Mouse (Mus musculus): ENCODE measurements at regions not wholly inside any gene's neighbourhood (a gene's known extent, or its start where the extent isn't known, plus 50 kb on each side); places are given as distances from the start of the nearest gene placed in this dataset.

- no peak overlapping the region for H3K4me3 ChIP-seq (ENCODE audit: low read depth, low read length)
- no peaks in the 10 kb centered on the region for H3K4me1 ChIP-seq (ENCODE audit: control insufficient read depth, insufficient read depth, low read length)
- H3K4me2 ChIP-seq (ENCODE audit: low read length), result no peak overlapping the region
- H3K9me3 ChIP-seq (replicated peaks; ENCODE audit: control insufficient read depth, low read length, poor library complexity, severe bottlenecking), result no peaks in the 10 kb centered on the region
- no peaks in the 10 kb centered on the region for H3K27me3 ChIP-seq (ENCODE audit: control insufficient read depth, insufficient read depth, low read depth, low read length)
- H3K36me3 ChIP-seq (ENCODE audit: control insufficient read depth, insufficient read depth, low read length), result no peaks in the 10 kb centered on the region
- ATAC-seq, result no peak
- H3K9ac ChIP-seq (ENCODE audit: low read depth, low read length), result no peak overlapping the region
- WGBS, result 90% methylated on average over 2 of the region's 2 CpGs
- no peak overlapping the region for H3K27ac ChIP-seq (ENCODE audit: low read length)
Observed at GRCm38 (mm10) chr17:62202658-62203057, 678.5 kb downstream of the Efna5 start.

- Histone ChIP-seq H3K9ac (ENCODE audit: low read depth, low read length) (no peak overlapping the region), H3K4me3 (ENCODE audit: low read depth, low read length) (no peak overlapping the region), H3K4me1 (ENCODE audit: control insufficient read depth, insufficient read depth, low read length) (no peaks in the 10 kb centered on the region), H3K4me2 (ENCODE audit: low read length) (no peak overlapping the region), H3K27me3 (ENCODE audit: control insufficient read depth, insufficient read depth, low read depth, low read length) (no peaks in the 10 kb centered on the region), H3K9me3 (replicated peaks; ENCODE audit: control insufficient read depth, low read length, poor library complexity, severe bottlenecking) (no peaks in the 10 kb centered on the region), H3K36me3 (ENCODE audit: control insufficient read depth, insufficient read depth, low read length) (no peaks in the 10 kb centered on the region), H3K27ac (ENCODE audit: low read length) (no peak overlapping the region)
- no peak for ATAC-seq
- WGBS, result 90% methylated on average over 4 of the region's 4 CpGs
Observed at GRCm38 (mm10) chr17:62200491-62200890, 680.6 kb downstream of the Efna5 start.

- H3K27me3 ChIP-seq (ENCODE audit: control insufficient read depth, insufficient read depth, low read depth, low read length), result no peaks in the 10 kb centered on the region
- 83% methylated on average over 6 of the region's 6 CpGs for WGBS
- H3K4me1 ChIP-seq (ENCODE audit: control insufficient read depth, insufficient read depth, low read length), result no peaks in the 10 kb centered on the region
- no peak overlapping the region for H3K4me3 ChIP-seq (ENCODE audit: low read depth, low read length)
- H3K9me3 ChIP-seq (replicated peaks; ENCODE audit: control insufficient read depth, low read length, poor library complexity, severe bottlenecking), result no peaks in the 10 kb centered on the region
- H3K9ac ChIP-seq (ENCODE audit: low read depth, low read length), result no peak overlapping the region
- no peak overlapping the region for H3K27ac ChIP-seq (ENCODE audit: low read length)
- H3K36me3 ChIP-seq (ENCODE audit: control insufficient read depth, insufficient read depth, low read length), result no peaks in the 10 kb centered on the region
- H3K4me2 ChIP-seq (ENCODE audit: low read length), result no peak overlapping the region
- ATAC-seq, result no peak
Observed at GRCm38 (mm10) chr17:62199559-62199958, 681.6 kb downstream of the Efna5 start.

GRCm38 (mm10) chr17:62178612-62179210, 702.4 kb downstream of the Efna5 start:
- H3K27me3 ChIP-seq (ENCODE audit: control insufficient read depth, insufficient read depth, low read depth, low read length), result no peaks in the 10 kb centered on the region
- no peak for ATAC-seq
- no peaks in the 10 kb centered on the region for H3K4me1 ChIP-seq (ENCODE audit: control insufficient read depth, insufficient read depth, low read length)
- H3K9me3 ChIP-seq (replicated peaks; ENCODE audit: control insufficient read depth, low read length, poor library complexity, severe bottlenecking), result no peaks in the 10 kb centered on the region
- 24% methylated on average over 2 of the region's 2 CpGs for WGBS
- H3K4me3 ChIP-seq (ENCODE audit: low read depth, low read length), result no peak overlapping the region
- no peak overlapping the region for H3K4me2 ChIP-seq (ENCODE audit: low read length)
- no peaks in the 10 kb centered on the region for H3K36me3 ChIP-seq (ENCODE audit: control insufficient read depth, insufficient read depth, low read length)
- H3K27ac ChIP-seq (ENCODE audit: low read length), result no peak overlapping the region
- no peak overlapping the region for H3K9ac ChIP-seq (ENCODE audit: low read depth, low read length)

- ATAC-seq, result no peak
- Histone ChIP-seq H3K27me3 (ENCODE audit: control insufficient read depth, insufficient read depth, low read depth, low read length) (no peaks in the 10 kb centered on the region), H3K27ac (ENCODE audit: low read length) (no peak overlapping the region), H3K4me2 (ENCODE audit: low read length) (no peak overlapping the region), H3K4me3 (ENCODE audit: low read depth, low read length) (no peak overlapping the region), H3K4me1 (ENCODE audit: control insufficient read depth, insufficient read depth, low read length) (no peaks in the 10 kb centered on the region), H3K9me3 (replicated peaks; ENCODE audit: control insufficient read depth, low read length, poor library complexity, severe bottlenecking) (no peaks in the 10 kb centered on the region), H3K9ac (ENCODE audit: low read depth, low read length) (no peak overlapping the region), H3K36me3 (ENCODE audit: control insufficient read depth, insufficient read depth, low read length) (no peaks in the 10 kb centered on the region)
- WGBS, result 78% methylated on average over 5 of the region's 5 CpGs
Observed at GRCm38 (mm10) chr17:62176336-62176735, 704.8 kb downstream of the Efna5 start.

- Histone ChIP-seq H3K4me3 (ENCODE audit: low read depth, low read length) (no peak overlapping the region), H3K9ac (ENCODE audit: low read depth, low read length) (no peak overlapping the region), H3K36me3 (ENCODE audit: control insufficient read depth, insufficient read depth, low read length) (no peaks in the 10 kb centered on the region), H3K9me3 (replicated peaks; ENCODE audit: control insufficient read depth, low read length, poor library complexity, severe bottlenecking) (no peaks in the 10 kb centered on the region), H3K27me3 (ENCODE audit: control insufficient read depth, insufficient read depth, low read depth, low read length) (no peaks in the 10 kb centered on the region), H3K4me1 (ENCODE audit: control insufficient read depth, insufficient read depth, low read length) (no peaks in the 10 kb centered on the region), H3K4me2 (ENCODE audit: low read length) (no peak overlapping the region), H3K27ac (ENCODE audit: low read length) (no peak overlapping the region)
- ATAC-seq, result no peak
- 90% methylated on average over 5 of the region's 5 CpGs for WGBS
Observed at GRCm38 (mm10) chr17:62172305-62172704, 708.8 kb downstream of the Efna5 start.

- H3K9ac ChIP-seq (ENCODE audit: low read depth, low read length), result no peak overlapping the region
- H3K9me3 ChIP-seq (replicated peaks; ENCODE audit: control insufficient read depth, low read length, poor library complexity, severe bottlenecking), result no peaks in the 10 kb centered on the region
- no peak overlapping the region for H3K27ac ChIP-seq (ENCODE audit: low read length)
- H3K27me3 ChIP-seq (ENCODE audit: control insufficient read depth, insufficient read depth, low read depth, low read length), result no peaks in the 10 kb centered on the region
- WGBS, result 86% methylated on average over 4 of the region's 4 CpGs
- no peaks in the 10 kb centered on the region for H3K36me3 ChIP-seq (ENCODE audit: control insufficient read depth, insufficient read depth, low read length)
- H3K4me1 ChIP-seq (ENCODE audit: control insufficient read depth, insufficient read depth, low read length), result no peaks in the 10 kb centered on the region
- H3K4me3 ChIP-seq (ENCODE audit: low read depth, low read length), result no peak overlapping the region
- H3K4me2 ChIP-seq (ENCODE audit: low read length), result no peak overlapping the region
- ATAC-seq, result no peak
Observed at GRCm38 (mm10) chr17:62171532-62171931, 709.6 kb downstream of the Efna5 start.

DNA sequence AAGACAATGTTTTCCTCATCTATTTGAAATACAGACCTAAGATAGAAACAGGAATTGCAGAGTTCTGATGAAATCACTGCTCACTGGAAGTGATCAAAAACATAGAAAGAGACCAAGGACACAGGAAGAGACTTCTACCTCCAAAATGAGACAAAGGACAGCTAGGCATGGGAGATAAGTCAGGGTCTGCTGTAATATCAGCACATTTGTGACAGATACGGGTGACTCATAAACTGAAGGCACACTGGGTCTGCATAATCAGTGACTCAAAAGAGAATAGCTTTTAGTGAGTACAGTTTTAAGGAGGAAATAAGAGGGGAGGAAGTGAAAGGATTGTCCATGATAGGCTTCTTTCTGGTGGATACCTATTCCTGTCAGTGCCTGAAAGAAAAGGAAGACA, 719.7 kb downstream of the Efna5 start:
- no peak overlapping the region for H3K4me2 ChIP-seq (ENCODE audit: low read length)
- H3K4me3 ChIP-seq (ENCODE audit: low read depth, low read length), result no peak overlapping the region
- H3K9me3 ChIP-seq (replicated peaks; ENCODE audit: control insufficient read depth, low read length, poor library complexity, severe bottlenecking), result no peaks in the 10 kb centered on the region
- H3K36me3 ChIP-seq (ENCODE audit: control insufficient read depth, insufficient read depth, low read length), result no peaks in the 10 kb centered on the region
- no peak overlapping the region for H3K9ac ChIP-seq (ENCODE audit: low read depth, low read length)
- H3K4me1 ChIP-seq (ENCODE audit: control insufficient read depth, insufficient read depth, low read length), result no peaks in the 10 kb centered on the region
- H3K27ac ChIP-seq (ENCODE audit: low read length), result no peak overlapping the region
- H3K27me3 ChIP-seq (ENCODE audit: control insufficient read depth, insufficient read depth, low read depth, low read length), result no peaks in the 10 kb centered on the region
- no peak for ATAC-seq
- 100% methylated on average over 1 of the region's 1 CpGs for WGBS

DNA sequence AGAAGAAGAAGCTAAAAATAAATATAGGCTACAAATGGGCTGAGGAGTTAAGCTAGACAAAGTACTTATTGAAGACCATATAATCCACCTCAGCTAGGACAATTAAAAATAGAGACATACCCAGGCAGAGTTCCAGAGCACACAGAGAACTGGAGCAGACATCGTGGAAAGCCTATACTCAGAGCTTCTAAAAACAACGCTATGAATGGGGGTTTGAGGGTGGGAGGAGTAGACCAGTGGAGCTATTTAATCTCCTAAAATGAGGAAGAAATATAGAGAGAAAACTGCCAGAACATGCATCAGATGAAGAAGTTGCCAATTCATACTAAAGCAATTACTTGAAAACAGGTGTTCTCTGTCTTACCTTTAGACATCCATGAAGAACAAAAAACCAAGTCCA, 720.8 kb downstream of the Efna5 start:
- WGBS, result 80% methylated on average over 2 of the region's 2 CpGs
- Histone ChIP-seq H3K27me3 (ENCODE audit: control insufficient read depth, insufficient read depth, low read depth, low read length) (no peaks in the 10 kb centered on the region), H3K9me3 (replicated peaks; ENCODE audit: control insufficient read depth, low read length, poor library complexity, severe bottlenecking) (no peaks in the 10 kb centered on the region), H3K9ac (ENCODE audit: low read depth, low read length) (no peak overlapping the region), H3K27ac (ENCODE audit: low read length) (no peak overlapping the region), H3K4me1 (ENCODE audit: control insufficient read depth, insufficient read depth, low read length) (no peaks in the 10 kb centered on the region), H3K4me3 (ENCODE audit: low read depth, low read length) (no peak overlapping the region), H3K36me3 (ENCODE audit: control insufficient read depth, insufficient read depth, low read length) (no peaks in the 10 kb centered on the region), H3K4me2 (ENCODE audit: low read length) (no peak overlapping the region)
- ATAC-seq, result no peak

Data from midbrain, embryonic 16.5 days (tissue).